Mouse (Mus musculus) 416B (cell line): ENCODE data around the gene Hmox2.
A peak's percentile ranks its signal among the peaks of the same experiment; 100 is the strongest.
"Not testable (repeated sequence)": the region's sequence is repeated elsewhere in the genome, so short reads cannot be mapped to it uniquely, and the experiment has no call there.

Source experiments
- DNase-seq: peaks from one replicate; pipeline ENCODE4 v3.0.0; 2011; ENCODE audit warnings: low read depth

Hmox2 gene

GRCm38 (mm10) chr16:4725780-4726527 is at the start of gene Hmox2:
Hmox2 (plus strand) TSS chr16:4726361.
- DNase-seq = peak; percentile 92

GRCm38 (mm10) chr16:4676836-4677235 is 49.3 kb upstream of the Hmox2 start:
- DNase-seq = no peak

- peak; percentile 23 for DNase-seq
These were observed 48.1 kb upstream of the Hmox2 start for GRCm38 (mm10) chr16:4678080-4678479.

- DNase-seq = peak; percentile 98
These were observed 46.8 kb upstream of the Hmox2 start, which contains the start of gene Coro7 for GRCm38 (mm10) chr16:4679121-4680018. Coro7 (minus strand) TSS chr16:4679777.

GRCm38 (mm10) chr16:4680922-4681455 is 45.2 kb upstream of the Hmox2 start:
- DNase-seq = not testable (repeated sequence)

- no peak for DNase-seq
These were observed 43.5 kb upstream of the Hmox2 start for GRCm38 (mm10) chr16:4682628-4683179.

- DNase-seq = no peak
These were observed 43.0 kb upstream of the Hmox2 start for GRCm38 (mm10) chr16:4683193-4683580.

- peak; percentile 97 for DNase-seq
These were observed 42.3 kb upstream of the Hmox2 start for GRCm38 (mm10) chr16:4683581-4684456.

- no peak for DNase-seq
These were observed 41.7 kb upstream of the Hmox2 start for GRCm38 (mm10) chr16:4684457-4684791.

GRCm38 (mm10) chr16:4689371-4689770 is 36.8 kb upstream of the Hmox2 start:
- DNase-seq = peak; percentile 42

- DNase-seq = no peak
These were observed 24.9 kb upstream of the Hmox2 start for GRCm38 (mm10) chr16:4701211-4701610.

- DNase-seq = no peak
These were observed 23.5 kb upstream of the Hmox2 start for GRCm38 (mm10) chr16:4702646-4703045.

GRCm38 (mm10) chr16:4705541-4705940 is 20.6 kb upstream of the Hmox2 start:
- DNase-seq = no peak

- no peak for DNase-seq
These were observed 15.0 kb upstream of the Hmox2 start for GRCm38 (mm10) chr16:4711173-4711572.

GRCm38 (mm10) chr16:4713861-4714710 is 12.1 kb upstream of the Hmox2 start:
- no peak for DNase-seq

- DNase-seq = no peak
These were observed 8.3 kb upstream of the Hmox2 start for GRCm38 (mm10) chr16:4717866-4718265.

GRCm38 (mm10) chr16:4718753-4719518 is 7.2 kb upstream of the Hmox2 start, which contains the start of gene Nmral1:
Nmral1 (minus strand) TSS chr16:4719356.
- DNase-seq = peak; percentile 94

GRCm38 (mm10) chr16:4722128-4722914 is 3.8 kb upstream of the Hmox2 start:
- peak; percentile 65 for DNase-seq

GRCm38 (mm10) chr16:4722915-4723209 is 3.3 kb upstream of the Hmox2 start:
- DNase-seq = peak; percentile 74
